Mouse (Mus musculus): ENCODE results near the gene Rint1.
"Not testable (repeated sequence)": the region's sequence is repeated elsewhere in the genome, so short reads cannot be mapped to it uniquely, and the experiment has no call there.

- TF ChIP-seq CTCF (IDR thresholded peaks at IDR 0.05; ENCODE audit: borderline replicate concordance, insufficient read depth, low read depth, low read length); POLR2A (IDR thresholded peaks at IDR 0.05; ENCODE audit: borderline replicate concordance, insufficient read depth, low read length): not testable (repeated sequence)
These were observed 48.2 kb downstream of the Rint1 start for GRCm38 (mm10) chr5:23835691-23836090.

All from cerebellum, adult 2 months (tissue).